Mouse (Mus musculus) E14TG2a.4 (cell line): ENCODE data around the gene Shisa8.

Source experiments
- H3K27me3 ChIP-seq: 2 replicates; pipeline ENCODE4 v1.6.1; 2014; ENCODE audit warnings: low read length, control low read depth; ENCODE audit not compliant: insufficient read depth
- H3K36me3 ChIP-seq: 2 replicates; pipeline ENCODE4 v1.6.1; 2014; ENCODE audit warnings: low read length, control low read depth; ENCODE audit not compliant: insufficient read depth
- H3K4me1 ChIP-seq: replicated peaks from 2 replicates; pipeline ENCODE4 v1.6.1; 2014; ENCODE audit warnings: low read depth, low read length, control low read depth
- H3K4me3 ChIP-seq: replicated peaks from 2 replicates; pipeline ENCODE4 v1.5.1; 2014; ENCODE audit warnings: mild to moderate bottlenecking, low read length
- H3K9me3 ChIP-seq: 2 replicates; pipeline ENCODE4 v1.6.1; 2014; ENCODE audit warnings: low read length, control low read depth
- CTCF ChIP-seq: conservative IDR thresholded peaks from 2 replicates; pipeline ENCODE4 v1.5.1; 2014; ENCODE audit warnings: low read length
- NANOG ChIP-seq: IDR thresholded peaks from 2 replicates; pipeline ENCODE4 v1.6.1; 2014; ENCODE audit warnings: borderline replicate concordance, low read length, mixed read lengths
- POU5F1 ChIP-seq: IDR thresholded peaks from 2 replicates; pipeline ENCODE4 v1.6.1; 2014; ENCODE audit warnings: low read length, borderline replicate concordance

Shisa8 gene

GRCm38 (mm10) chr15:82220003-82220675, 7.5 kb upstream of the Shisa8 start:
- Histone ChIP-seq H3K4me3 (0 out of 2 replicates have a peak overlapping the region, but pooled peaks have one; percentile 8), H3K27me3 (peaks cover 58% of the 10 kb centered on the region), H3K9me3 (no peaks in the 10 kb centered on the region), H3K36me3 (no peaks in the 10 kb centered on the region), H3K4me1 (peaks cover 91% of the 10 kb centered on the region)
- TF ChIP-seq NANOG (no peak), POU5F1 (no peak), CTCF (no peak)

GRCm38 (mm10) chr15:82218778-82219666, 6.4 kb upstream of the Shisa8 start:
- no peaks in the 10 kb centered on the region for H3K36me3 ChIP-seq
- TF ChIP-seq CTCF (no peak), NANOG (no peak), POU5F1 (no peak; the same call in 1 of the 2 replicates)

GRCm38 (mm10) chr15:82217980-82218379, 5.4 kb upstream of the Shisa8 start:
- no peak for TF ChIP-seq CTCF
- TF ChIP-seq NANOG, result no peak
- TF ChIP-seq POU5F1, result no peak
- Histone ChIP-seq H3K27me3 (peaks cover 59% of the 10 kb centered on the region), H3K4me3 (peak overlapping the region; percentile 43; the same call in 1 of the 2 replicates), H3K4me1 (peaks cover 86% of the 10 kb centered on the region), H3K36me3 (no peaks in the 10 kb centered on the region), H3K9me3 (no peaks in the 10 kb centered on the region)

More at GRCm38 (mm10) chr15:82218778-82219666, 6.4 kb upstream of the Shisa8 start:
- Histone ChIP-seq H3K4me1 (peaks cover 85% of the 10 kb centered on the region), H3K4me3 (peak overlapping the region; percentile 43), H3K27me3 (peaks cover 56% of the 10 kb centered on the region), H3K9me3 (no peaks in the 10 kb centered on the region)

GRCm38 (mm10) chr15:82217039-82217438, 4.4 kb upstream of the Shisa8 start:
- TF ChIP-seq NANOG (no peak), CTCF (no peak), POU5F1 (no peak)
- H3K27me3 ChIP-seq, result peaks cover 59% of the 10 kb centered on the region
- H3K9me3 ChIP-seq, result no peaks in the 10 kb centered on the region
- H3K4me1 ChIP-seq, result peaks cover 82% of the 10 kb centered on the region
- peak overlapping the region; percentile 59 for H3K4me3 ChIP-seq
- no peaks in the 10 kb centered on the region for H3K36me3 ChIP-seq

GRCm38 (mm10) chr15:82216142-82216827, 3.7 kb upstream of the Shisa8 start:
- H3K9me3 ChIP-seq, result no peaks in the 10 kb centered on the region
- TF ChIP-seq CTCF (no peak), NANOG (no peak), POU5F1 (no peak)
- H3K27me3 ChIP-seq, result peaks cover 67% of the 10 kb centered on the region
- H3K36me3 ChIP-seq, result no peaks in the 10 kb centered on the region
- peak overlapping the region; percentile 59 for H3K4me3 ChIP-seq
- H3K4me1 ChIP-seq, result peaks cover 79% of the 10 kb centered on the region

- Histone ChIP-seq H3K36me3 (peaks cover 3% of the 10 kb centered on the region; the same call in 1 of the 2 replicates), H3K27me3 (peaks cover 67% of the 10 kb centered on the region), H3K9me3 (no peaks in the 10 kb centered on the region), H3K4me1 (peaks cover 78% of the 10 kb centered on the region), H3K4me3 (peak overlapping the region; percentile 59)
- no peak for TF ChIP-seq CTCF
- TF ChIP-seq NANOG, result no peak
- TF ChIP-seq POU5F1, result no peak
Observed at GRCm38 (mm10) chr15:82215332-82216046, 2.9 kb upstream of the Shisa8 start.

- peaks cover 88% of the 10 kb centered on the region for H3K27me3 ChIP-seq
- H3K4me3 ChIP-seq, result peak overlapping the region; percentile 41
- peaks cover 7% of the 10 kb centered on the region; the same call in 1 of the 2 replicates for H3K36me3 ChIP-seq
- no peaks in the 10 kb centered on the region for H3K9me3 ChIP-seq
- TF ChIP-seq CTCF (no peak), POU5F1 (no peak), NANOG (no peak)
- H3K4me1 ChIP-seq, result peaks cover 66% of the 10 kb centered on the region
Observed at GRCm38 (mm10) chr15:82213222-82213621, 607 bp upstream of the Shisa8 start.
